Mouse (Mus musculus) ovary, postnatal 36 days (tissue): ENCODE results near the gene Tfdp2.

ENCODE experiments used
- DNase-seq: peaks from one replicate; pipeline ENCODE4 v3.0.0; 2022; ENCODE audit warnings: low spot score, mixed read lengths

The Tfdp2 gene

DNA sequence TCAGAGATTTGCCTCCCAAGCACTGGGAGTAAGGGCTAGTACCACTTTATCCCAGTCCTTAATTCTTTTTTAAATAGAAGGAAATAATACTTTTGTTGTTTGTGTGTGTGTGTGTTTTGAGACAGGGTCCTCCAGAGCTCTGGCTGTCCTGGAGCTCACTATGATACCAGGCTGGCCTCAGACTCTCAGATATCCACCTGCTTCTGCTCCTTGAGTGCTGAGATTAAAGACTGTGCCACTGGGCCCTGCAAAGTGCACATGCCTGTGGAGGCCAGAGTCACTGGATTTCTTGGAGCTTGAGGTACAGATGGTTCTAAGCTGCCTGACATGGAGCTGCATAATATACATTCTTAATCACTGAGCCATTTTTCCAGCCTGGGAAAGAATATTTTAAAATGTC, 32.2 kb downstream of the Tfdp2 start:
- no peak for DNase-seq

- DNase-seq = no peak
Measured at GRCm38 (mm10) chr9:96230271-96230670, 34.2 kb downstream of the Tfdp2 start.

- no peak for DNase-seq
Measured at GRCm38 (mm10) chr9:96235477-96235876, 39.4 kb downstream of the Tfdp2 start.

DNA sequence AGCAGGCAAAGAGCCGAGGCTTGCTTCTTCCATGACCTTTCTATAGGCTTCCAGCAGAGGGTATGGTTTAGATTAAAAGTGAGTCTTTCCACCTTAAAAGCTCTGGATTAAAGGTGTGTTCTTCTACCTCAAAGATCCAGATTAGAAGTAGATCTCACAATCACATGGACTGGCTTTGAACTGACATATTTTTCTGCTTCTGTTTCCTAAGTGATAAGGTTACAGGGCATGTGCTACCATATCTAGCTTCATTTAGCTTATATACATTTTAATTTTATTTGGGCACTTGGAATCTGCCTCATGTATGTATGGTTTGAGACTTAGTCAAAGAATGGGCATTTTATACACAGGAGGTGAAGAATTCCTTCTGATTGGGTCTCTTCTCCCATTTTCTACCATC, 41.3 kb downstream of the Tfdp2 start:
- no peak for DNase-seq

DNA sequence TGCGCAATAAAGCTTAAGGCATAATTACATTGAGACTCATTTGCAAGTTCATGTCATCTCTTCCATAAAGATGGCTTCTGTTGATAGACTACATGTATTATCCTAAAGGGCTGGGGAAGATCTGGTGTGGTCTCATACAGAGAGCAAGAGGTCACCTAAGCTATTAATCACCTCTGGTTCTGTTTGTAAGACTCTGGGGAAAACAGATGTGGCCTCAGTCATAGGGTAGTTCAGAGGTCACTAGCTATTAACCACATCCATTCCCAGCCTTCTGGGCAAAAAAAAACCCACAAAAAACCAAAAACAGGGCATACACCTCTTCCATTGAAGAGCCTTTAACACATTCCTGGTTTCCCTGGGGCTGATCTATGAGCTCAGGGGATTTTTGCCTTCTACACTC, 42.2 kb downstream of the Tfdp2 start:
- DNase-seq = no peak

- DNase-seq = no peak
Measured at GRCm38 (mm10) chr9:96241134-96242097, 45.3 kb downstream of the Tfdp2 start.

DNA sequence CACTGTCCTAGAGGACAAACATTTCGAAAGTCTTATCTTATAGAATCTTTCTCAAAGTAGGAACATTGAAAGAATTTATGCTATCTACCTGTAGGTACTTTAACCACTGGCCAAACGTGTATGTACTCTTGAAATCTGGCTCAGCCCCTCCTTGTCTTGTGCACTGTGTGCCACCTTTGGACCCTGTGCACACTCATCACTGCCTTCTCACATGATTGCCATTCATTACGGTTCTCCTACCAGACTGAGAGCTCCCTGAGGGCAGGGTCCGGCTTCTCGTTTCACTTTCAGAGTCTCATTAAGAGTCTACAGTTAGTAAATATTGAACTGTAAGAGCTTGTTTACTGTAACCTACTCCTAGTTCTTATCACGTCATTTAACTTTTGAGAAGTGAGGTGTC, 47.8 kb downstream of the Tfdp2 start:
- no peak for DNase-seq

GRCm38 (mm10) chr9:96254812-96255211, 58.7 kb downstream of the Tfdp2 start:
- DNase-seq = no peak

GRCm38 (mm10) chr9:96258478-96258877, 62.4 kb downstream of the Tfdp2 start:
- DNase-seq = no peak

DNA sequence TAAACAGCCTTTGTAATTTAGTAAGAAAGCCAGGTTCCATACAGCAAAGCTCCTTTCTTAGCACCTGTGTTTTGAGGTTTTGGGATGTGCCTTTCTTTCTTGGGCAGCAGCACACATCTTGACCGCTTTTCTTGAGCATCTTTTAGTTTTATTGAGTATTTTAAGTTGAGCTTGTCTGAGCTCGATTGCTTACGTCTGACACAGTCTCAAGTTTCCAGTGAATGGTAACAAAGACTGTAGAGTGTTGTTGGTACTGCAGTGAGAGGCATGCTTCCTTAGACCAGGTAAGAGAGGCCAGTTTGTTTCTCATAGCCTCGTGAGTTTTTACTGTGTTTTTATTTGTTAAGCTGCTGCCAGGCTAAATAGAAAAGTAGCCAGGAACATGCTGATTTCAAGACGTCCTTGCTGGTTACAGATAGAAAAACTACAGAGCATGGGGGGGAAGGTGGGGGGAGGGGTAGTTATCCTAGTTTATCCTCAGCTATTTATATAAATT, 63.0 kb downstream of the Tfdp2 start:
- no peak for DNase-seq

DNA sequence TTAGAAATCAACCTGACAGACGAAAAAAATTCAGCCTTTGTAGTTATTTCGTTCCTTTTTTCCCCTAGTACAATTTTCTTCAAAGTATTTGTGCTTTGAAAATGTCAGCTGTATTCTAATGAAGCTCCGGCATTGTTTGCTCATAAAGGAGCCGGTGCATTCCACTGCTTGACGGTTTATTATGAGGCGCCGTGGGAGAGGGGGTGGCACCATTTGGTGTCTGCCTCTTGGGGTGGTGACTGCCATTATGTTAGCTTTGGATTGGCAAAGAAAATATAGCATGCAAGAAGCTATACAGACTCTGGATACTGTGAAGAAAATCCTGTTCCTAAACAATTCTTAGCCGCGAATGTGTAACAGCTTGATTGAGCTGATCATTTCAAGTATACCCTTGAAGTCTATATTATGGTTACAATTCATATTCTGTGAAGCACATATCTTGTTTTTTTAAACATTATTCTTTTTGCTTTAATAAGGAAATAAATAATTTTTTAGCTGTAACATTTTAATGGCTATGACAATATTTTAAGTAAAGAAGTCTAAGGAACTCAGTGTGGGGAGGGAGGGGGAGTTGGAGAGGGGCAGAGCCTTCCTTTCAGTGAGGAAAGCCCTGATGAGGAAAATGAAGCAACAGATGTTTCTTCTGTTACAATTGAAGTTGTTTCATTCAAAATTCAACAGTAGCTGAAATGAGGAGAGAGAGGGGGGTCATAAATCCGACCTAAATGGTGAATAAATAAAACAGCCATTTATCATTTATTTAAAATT, 63.9 kb downstream of the Tfdp2 start:
- no peak for DNase-seq

DNA sequence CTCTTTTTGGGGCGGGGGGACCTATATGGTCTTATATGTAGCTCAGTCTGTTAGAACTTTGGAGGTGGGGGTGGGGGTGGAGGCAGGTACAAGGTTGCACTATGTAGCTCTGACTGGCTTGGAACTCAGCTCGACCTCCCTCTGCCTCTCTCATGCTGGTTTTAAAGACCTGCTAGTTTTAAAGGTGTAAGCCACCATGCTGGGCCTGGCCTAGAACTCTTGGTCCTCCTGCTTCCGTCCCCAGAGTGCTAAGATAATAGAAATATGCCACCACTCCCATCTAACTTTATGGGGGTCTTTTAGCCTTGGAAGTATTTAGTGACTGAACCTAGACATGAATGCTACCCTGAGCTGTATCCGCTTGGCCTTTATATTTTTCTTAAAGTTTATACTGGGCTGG, 65.0 kb downstream of the Tfdp2 start:
- DNase-seq = no peak

- no peak for DNase-seq
Measured at GRCm38 (mm10) chr9:96261980-96262379, 65.9 kb downstream of the Tfdp2 start.

DNA sequence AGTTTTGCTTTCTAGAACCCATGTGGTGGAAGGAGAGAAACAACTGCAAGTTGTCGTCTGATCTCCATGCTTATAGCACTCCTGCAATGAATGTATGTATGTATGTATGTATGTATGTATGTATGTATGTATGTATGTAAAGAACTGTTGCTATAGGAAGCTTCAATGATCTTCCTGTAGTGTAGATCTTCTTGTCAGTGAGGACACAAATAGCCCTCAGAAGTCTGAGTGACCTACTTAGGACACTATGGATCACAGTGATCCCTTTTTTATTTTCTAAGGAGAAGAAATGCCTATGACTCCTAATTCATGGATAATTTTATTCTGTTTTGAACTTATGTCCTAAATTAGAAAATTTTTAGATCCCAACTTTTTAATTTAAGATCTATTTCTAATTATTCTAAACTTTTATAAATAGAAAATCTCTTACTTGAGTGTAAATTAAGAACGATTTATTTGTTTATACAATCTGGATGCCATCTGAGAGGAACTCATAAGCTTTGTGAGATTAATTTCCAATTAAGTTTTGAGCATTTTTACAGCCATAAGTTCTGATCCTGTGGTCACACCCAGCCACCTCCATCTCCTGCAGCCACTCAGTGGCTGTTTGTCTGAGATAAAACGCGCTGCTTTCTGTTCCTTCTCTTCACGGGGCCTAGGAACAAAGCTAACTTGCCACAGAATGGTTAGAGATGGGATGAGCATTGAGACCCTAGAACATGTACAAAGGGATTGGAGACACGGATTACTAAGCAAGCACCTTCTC, 70.9 kb downstream of the Tfdp2 start:
- no peak for DNase-seq

DNA sequence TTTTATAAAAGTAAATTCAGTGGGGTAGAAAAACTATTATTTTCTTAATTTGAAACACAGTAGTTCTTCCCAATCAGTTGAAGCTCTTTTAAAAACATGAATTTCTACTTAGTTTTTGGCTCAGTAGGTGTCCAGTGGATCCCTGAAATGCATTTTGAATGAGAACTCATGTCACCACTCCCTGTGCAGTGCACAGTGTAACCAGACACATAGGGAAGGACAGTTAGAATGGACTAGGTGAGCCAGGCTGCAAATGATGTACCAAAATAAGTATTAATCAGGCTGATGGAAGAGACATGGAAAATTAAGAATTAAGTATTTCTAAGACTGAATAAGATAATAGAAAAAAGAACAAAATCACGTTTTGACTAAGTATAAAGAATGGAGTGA, 71.5 kb downstream of the Tfdp2 start:
- DNase-seq = no peak

GRCm38 (mm10) chr9:96269726-96270125, 73.7 kb downstream of the Tfdp2 start:
- DNase-seq = no peak

- DNase-seq = no peak
Measured at GRCm38 (mm10) chr9:96275543-96275942, 79.5 kb downstream of the Tfdp2 start.

DNA sequence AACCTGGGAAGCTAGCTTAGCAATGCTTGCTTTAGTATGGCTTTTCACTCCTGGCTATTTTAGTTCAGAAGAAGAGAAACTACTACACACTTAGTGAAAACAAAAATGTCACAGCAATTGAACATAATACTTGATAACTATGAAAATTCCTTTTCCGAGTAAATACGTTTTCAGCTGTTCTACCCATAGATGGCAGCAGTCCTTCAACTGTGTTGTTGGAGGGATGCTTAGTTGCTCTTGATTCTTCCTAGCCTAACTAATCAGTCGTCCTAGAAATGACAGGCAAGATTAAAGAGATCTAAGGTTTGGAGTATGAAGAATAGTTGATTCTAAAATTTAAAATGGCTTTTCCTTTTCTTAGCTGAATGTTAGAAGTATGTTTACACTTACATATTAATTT, 85.4 kb downstream of the Tfdp2 start:
- DNase-seq = no peak

- no peak for DNase-seq
Measured at GRCm38 (mm10) chr9:96282082-96282481, 86.0 kb downstream of the Tfdp2 start.

- no peak for DNase-seq
Measured at GRCm38 (mm10) chr9:96284916-96285315, 88.8 kb downstream of the Tfdp2 start.

DNA sequence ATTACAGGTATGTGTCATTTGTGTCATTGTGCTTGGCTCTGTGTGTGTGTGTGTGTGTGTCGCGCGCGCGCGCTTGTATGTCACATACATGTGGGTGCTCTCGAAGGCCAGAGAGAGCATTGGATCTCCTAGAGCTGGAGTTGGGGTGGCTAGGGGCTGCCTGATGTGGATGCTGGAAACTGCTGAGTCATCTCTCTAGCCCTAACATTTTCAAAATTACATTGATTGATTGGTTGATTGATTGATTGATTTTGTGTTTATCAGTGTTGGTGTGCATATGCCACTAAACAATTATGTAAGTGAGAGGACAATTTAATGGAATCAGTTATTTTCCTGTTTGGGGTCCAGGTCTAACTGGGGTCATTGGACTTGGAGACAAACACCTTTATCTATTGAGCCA, 96.1 kb downstream of the Tfdp2 start:
- no peak for DNase-seq

- DNase-seq = no peak
Measured at GRCm38 (mm10) chr9:96299324-96300008, 103.4 kb downstream of the Tfdp2 start.
